Mouse (Mus musculus): ENCODE measurements around the gene Tbpl1.

DNA sequence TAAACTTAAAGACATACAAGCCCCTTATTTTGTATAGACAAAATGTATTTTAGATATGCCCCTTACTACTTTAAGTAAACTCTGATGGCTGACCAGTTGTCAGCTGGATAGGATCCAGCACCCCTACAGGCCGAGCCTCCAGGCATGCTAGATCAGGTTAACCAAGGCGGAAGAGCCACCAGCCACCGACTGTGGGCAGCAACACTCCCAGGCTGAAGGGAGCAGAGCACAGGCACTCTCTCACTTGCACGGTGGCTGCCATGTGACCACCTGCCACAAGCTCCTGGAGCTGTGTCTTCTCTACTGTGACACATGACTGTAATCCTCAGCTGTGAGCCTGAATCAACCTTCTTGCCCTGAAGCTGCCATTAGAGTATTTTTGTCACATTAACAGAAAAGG, 13.3 kb downstream of the Tbpl1 start:
- TF ChIP-seq CTCF (IDR thresholded peaks at IDR 0.05; ENCODE audit: control insufficient read depth, insufficient read depth, insufficient read length) (no peak), MAX (IDR thresholded peaks at IDR 0.05) (no peak), CEBPB (IDR thresholded peaks at IDR 0.05; ENCODE audit: low read depth) (no peak), USF1 (IDR thresholded peaks at IDR 0.05; ENCODE audit: low read depth) (no peak), MYOG (IDR thresholded peaks at IDR 0.05; ENCODE audit: control insufficient read depth, extremely low read depth, insufficient read length) (no peak)
